Mouse (Mus musculus) frontal cortex, postnatal 25 days (tissue): ENCODE results near the gene Lmbrd2.

Experiments used
- DNase-seq, 2 experiments: peaks; one replicate each; pipeline ENCODE4 v3.0.0; 2022; ENCODE audit warnings: low spot score in 2 of 2

Gene Lmbrd2

DNA sequence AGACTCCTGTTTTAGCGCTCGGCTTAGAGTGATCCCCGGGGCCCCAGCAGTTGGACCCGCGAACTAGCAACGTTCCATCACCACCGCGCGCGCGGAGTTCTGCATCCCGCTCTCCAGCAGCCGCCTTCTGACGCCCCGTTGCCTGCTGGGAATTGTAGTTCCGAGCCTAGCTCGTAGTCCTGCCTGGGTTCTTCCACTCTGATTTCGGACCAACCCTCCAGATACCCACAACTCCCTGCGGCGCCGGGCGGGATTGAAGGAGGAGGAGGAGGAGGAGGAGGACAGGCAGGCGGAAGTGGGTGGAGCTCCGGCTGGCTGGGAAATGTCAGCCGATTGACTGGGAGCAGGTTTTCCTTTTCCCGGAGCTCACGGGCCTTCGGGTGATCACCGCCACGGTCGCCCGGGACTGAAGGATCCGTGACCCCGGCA, at the start of gene Lmbrd2:
Lmbrd2 (plus strand) TSS at position 299 of the 429 bp plus-strand sequence.
- DNase-seq: peak; percentile 89 to 95

DNA sequence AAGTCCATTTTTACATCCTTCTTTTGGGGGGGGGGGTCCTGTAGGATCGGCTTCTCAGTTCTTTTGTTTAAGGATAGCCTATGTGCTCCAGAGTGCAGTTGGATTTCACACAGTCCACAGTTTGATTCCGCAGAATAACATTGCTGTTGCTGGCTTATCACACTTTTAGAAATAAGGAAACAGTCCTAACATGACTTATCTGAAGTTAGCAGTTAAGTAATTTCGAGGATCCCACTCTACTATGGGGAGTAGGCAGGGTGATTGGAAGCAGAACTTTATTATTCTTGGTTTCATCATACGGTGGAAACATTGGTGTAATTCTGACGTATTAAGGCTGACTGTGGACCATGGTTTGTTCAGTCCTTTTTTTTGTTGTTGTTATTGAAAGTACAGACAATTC, 49.7 kb upstream of the Lmbrd2 start:
- no peak for DNase-seq

DNA sequence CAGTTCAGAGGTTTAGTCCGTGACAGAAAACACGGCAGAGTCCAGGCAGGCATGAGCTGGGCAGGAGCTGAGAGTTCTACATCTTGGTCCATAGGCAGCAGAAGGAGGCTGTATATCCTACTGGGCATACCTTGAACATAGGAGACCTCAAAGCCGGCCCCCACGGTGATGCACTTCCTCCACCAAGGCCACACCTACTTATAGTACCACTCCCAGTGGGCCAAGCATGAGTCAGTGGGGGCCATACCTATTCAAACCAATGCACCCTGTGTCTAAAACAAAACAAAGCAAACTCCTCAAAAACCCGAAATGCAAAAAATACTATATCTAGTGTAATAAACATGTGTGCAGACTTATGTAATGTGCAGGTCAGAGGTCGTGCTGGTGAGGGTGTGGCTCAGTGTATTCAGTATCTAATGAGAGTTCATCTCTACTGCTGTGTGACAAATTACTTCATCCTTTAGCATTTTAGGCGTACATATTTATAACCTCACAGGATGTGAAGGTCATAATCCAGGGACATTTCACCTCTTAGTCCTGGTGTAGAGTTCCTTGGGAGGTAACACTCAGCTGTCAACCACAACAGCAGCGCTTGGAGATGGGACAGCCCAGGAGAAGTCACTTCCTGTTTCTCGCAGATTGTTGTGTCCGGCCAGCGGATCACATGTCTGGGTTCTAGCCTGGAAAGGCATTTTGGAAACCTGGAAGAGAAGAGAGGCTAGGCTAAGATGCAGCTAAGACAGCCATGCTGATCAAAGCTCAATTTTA, 46.6 kb upstream of the Lmbrd2 start:
- no peak for DNase-seq

DNA sequence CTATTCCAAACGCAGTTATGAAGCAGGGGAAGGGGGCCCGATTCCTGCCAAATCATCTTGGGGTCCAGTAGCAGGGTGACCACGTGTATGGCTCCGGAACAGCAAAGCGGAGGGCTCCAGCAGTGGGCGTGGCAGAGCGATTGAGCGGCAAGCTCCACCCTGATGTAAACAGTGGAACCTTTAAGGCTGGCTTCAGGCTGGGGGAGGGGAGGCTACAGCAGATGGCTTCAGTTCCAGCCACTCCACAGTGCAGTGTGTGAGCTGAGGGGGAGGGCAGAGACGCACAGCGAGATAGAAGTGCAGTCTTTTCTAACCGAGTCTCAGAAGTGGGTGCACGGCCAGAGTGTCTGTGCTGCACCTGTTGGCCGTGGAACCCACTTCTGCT, 46.0 kb upstream of the Lmbrd2 start:
- DNase-seq: no peak

DNA sequence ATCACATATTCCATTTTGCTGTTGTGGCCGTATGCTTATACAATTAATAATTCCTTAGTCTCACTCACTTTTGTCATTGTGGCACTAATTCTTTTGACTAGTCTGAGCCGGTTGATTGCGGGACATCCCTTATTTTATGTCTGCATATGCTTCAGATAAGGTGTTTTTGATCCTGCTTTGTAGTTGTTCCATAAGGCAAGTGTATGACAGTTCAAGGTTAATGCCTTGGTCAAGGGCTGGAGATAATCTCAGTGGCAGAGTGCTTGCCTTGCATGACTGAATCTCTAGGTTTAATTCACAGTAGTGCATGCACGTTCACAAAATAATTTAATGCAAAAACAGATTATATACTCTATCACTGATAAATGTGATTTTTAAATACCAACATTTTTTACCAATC, 43.5 kb upstream of the Lmbrd2 start:
- no peak for DNase-seq

DNA sequence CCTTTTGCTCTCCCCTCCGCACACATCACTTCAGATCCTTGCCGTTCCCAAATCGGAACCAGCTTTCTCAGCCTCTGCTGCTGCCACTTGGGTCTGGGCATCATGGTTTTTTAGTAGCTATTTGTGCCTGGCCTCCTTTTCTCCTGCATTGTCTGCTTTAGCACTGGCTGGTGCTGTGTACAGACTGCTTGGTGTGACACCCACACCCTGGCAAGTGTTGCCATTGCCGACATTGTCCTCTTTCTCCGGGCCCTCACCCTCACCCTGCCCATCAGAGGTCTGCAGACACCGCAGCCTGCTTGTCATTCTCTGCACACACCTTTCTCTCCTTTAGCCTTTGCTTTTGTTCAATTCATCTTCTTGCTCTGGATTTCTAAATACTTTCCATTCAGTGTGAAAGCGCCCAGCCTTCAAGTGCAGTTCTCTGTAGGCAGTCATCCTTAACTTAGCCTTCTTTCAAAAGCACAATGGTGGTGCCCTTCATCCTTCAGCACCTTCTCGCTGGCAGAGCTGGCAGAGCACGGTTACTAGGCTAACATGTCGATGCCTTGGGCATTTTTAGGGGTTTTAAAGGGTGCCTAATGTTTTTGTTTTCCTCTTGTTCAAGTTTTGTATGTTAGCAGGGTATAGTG, 39.8 kb upstream of the Lmbrd2 start:
- no peak for DNase-seq

DNA sequence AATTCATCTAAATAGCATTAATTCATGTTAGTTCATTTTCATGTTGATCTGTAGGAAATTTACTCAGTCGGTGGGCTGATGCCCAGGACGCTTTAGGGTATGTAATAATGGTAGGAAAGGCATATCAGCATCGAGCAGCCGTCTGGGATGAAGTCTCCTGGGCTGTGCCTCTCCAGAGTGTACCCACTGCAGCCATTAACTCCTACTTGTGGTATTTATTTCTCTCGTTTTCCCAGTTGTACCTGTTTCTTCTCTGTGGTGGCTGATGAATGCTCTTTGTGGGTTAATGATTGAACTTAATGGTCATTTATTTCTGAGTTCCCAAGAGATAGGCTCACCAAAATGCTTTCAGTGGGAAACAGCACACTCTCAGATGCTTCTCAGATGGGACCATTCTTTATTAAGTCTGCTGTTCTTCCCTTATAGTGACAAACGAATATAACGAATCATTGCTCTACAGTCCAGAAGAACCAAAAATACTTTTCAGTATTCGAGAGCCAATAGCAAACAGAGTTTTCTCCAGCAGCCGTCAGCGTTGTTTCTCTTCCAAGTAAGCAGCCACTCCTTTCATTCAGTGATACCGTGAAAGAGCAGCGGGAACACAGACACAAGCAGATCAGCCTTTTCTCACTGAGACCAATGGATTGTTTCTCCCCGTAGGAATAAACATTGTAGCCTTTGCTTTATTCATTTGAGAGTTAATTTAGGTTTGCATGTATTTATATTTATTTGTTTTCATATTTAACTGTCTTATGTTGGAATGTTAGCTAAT, 33.9 kb upstream of the Lmbrd2 start:
- no peak for DNase-seq

DNA sequence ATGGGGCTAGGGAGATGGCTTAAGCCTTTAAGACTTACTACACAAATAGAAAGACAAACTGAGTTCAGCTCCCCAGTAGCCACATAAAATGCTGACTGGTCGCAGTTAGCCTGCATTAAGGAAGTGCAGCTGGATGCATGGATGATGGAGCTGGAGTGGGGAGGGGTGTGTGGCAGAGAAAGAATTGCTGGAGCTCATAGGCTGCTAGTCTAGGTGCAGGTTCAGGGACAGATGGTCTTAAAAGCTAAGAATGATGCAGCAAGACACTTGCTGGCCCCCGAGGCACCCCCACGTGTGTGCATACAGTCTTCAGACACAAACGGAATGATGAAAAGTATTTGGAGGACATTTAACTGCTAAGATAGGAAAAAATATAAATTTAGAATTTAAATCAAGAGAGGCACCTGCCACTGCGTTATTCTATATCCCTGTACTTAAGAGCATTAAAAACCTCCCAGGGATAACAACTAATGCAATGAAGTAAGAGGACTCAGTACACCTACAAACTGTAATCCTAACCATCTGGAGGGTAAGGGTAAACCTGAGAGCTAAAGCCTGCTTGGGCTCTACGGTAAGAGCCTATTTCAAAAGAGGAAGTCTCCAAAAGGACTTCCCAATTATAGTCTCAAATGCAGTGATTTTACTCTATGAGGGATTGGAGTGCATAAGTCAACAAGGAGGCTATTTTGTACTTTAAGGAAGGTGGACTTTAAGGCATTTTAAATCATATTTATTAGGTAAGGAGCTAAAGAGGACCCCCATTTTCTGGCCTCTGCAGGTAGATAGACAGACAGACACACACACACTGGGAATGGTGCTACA, 29.6 kb upstream of the Lmbrd2 start:
- no peak for DNase-seq

DNA sequence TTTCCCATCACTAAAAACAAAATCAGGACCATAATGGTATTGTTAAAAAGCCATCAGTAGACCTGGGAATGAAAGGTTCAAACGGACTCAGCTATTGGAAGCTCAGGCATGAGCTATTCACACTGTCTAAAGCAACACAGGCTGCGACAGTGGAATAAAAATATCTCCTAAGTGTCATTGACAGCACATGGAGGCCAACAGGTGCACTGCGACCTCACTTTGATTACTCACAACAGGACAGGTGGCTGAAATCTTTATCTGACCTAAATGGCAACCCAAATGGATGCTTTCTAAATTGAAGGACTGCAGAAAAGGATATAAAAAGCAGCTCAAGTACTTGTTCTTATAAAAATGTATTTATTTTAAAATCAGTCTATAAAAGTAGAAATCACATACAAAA, 28.7 kb upstream of the Lmbrd2 start:
- DNase-seq: no peak

DNA sequence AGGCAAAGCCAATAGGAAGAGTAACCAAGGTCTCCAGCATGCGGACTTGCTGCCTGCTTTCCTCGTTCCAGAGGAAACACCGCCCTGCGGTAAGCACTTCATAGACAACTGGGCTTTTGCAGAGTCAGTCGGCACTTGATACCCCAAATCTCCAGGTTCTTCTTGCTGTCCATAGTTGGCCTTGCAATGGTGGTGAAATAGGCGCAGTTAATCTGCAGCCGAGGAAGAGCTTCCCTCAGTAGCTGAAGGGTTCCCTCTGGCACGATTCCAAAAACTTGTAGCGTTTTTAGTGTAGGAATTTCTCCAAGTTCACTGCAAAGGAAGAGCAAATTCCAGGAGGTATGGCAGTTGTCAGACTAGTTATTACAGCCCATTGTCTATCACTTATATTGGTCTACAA, 26.8 kb upstream of the Lmbrd2 start:
- no peak for DNase-seq

DNA sequence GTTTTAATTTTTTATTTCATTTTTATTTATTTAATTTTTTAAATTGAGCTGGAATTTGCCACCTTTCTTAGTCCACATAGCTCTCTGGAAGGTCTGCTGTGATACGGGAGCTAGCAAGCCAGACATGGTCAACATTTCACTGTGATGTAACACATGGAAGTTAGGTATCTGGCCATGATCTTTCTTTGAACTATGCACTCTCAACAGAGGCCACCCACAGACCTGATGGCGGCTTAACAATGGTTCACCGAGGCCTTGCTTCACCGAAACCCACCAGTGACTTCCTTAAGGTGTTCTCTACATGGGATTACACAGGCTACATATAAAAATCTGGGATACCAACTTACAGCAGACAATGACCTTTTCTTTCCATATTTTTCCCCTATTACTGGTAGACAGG, 26.2 kb upstream of the Lmbrd2 start:
- no peak for DNase-seq

DNA sequence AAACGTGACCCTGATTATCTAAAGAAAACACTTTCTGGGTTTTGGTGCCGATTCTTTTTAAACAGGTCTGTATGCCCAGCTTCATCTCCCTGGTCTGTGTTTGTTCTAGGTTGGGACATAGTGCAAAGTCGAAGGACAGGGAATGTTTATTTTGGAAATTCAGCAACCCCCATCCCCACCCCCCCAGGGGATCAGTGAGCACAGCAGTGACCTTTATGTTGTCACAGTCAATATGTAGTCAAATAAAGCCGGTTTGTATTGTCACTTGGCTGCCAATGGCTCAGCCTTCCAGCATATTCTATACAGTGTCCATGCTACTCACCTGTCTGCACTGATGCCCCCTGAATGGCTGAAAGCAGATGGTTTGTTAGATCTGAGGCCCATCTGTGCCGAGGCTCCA, 25.8 kb upstream of the Lmbrd2 start:
- DNase-seq: no peak

DNA sequence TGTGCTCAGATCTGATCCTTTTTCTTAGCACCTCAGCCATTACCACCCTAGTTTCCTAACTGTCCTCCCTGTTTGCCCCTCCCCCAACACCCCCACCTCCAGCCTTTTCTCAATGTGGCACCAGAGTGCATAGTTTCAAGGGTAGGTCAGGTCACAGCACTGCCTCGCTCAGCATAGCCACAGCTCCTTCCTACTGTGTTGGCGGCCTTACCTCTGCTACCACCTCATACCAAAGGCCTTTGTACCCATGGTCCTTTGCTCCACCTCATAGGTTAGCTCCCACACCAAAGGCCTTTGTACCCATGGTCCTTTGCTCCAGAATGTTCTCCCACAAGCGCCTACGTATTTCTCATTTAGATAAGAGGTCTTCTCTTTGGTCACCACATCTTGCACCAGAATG, 21.5 kb upstream of the Lmbrd2 start:
- DNase-seq: no peak

DNA sequence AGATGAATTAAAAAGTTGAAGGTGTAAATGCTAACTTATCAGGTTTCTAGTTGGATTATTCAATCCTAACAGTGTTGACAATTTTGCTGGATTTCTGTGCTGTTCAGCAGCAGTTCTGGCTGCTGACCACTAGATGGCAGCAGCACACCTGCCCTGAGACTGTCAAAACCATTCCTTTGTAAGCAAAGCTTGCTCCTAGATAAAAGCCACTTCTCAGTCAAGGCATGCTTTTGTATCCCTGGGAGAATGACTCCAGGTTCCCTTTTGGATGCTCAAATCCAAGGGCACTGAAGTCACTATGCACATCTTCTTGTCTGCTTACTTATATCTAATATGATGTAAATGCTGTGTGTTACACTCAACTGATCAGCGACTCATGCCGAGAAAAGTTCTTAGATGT, 20.3 kb upstream of the Lmbrd2 start:
- DNase-seq: no peak

DNA sequence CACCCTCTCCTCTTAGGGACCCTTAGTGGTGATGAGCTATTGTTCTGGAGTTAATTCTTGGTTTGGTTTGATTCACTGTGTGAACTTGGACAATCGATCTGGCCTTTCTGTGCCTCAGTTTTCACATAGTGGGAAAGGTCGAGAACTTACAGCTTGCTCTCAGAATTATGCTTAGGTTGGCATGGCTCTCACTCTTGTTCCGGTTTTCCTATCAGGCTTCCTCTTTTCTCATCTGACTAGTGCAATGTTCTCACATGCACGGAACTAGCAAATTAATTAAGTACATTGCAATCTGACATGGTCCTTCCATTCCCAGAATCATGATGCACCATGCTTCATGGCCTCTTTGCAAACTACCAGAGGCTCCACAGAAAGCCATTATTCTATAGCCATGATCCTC, 17.4 kb upstream of the Lmbrd2 start:
- no peak for DNase-seq

DNA sequence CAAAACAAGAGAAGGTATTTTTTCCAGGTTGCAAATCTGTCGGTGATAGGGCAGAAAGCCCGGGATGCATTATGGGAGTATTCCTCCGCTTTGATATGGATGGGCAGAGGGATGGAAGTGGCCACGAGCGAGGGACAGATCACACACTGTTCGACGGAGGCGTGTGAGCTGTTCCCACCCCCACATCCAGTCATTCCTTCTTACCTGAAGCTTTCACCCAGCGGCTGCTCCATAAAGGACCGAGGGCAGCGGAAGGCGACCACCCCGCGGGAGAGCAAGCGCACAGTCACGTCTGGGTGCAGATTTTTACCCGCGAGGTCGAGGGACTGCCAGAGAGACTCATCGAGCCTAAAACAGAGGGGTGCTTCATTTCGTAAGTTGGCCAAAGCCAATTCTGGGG, 15.5 kb upstream of the Lmbrd2 start:
- no peak for DNase-seq

DNA sequence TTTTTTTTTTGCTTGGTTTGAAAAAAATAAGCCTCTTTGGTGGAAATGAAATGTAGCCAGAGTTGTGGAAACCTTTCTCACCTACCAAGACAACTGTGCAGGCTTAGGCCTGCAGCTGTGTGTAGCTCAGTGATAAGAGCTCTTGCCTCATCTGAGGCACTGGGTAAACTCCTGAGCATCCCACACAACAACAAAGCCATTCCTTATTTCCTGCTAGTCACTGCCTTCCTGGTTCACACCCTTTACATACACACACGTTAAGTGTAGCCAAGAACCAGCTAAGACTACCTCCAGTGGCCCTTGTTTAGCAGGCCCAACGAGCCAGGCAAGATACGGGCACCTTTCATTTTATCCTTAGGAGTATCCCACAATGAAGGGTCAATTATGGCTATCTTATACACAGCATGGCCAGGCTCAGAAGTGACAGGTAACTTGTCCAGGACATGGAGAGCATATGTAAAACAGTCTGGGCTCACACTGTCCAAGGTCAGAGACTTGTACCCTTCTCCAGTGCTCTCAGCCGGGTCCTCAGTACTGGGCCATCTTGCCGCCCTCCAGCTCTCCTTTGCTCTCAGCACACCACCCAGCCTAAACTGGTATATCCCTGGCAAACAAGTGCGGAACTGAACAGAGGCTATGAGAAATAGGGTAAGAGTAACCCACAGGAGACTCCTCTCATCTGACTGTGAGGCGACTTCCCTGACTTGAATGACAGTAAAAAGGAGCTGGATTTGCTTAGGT, 13.1 kb upstream of the Lmbrd2 start:
- no peak for DNase-seq

DNA sequence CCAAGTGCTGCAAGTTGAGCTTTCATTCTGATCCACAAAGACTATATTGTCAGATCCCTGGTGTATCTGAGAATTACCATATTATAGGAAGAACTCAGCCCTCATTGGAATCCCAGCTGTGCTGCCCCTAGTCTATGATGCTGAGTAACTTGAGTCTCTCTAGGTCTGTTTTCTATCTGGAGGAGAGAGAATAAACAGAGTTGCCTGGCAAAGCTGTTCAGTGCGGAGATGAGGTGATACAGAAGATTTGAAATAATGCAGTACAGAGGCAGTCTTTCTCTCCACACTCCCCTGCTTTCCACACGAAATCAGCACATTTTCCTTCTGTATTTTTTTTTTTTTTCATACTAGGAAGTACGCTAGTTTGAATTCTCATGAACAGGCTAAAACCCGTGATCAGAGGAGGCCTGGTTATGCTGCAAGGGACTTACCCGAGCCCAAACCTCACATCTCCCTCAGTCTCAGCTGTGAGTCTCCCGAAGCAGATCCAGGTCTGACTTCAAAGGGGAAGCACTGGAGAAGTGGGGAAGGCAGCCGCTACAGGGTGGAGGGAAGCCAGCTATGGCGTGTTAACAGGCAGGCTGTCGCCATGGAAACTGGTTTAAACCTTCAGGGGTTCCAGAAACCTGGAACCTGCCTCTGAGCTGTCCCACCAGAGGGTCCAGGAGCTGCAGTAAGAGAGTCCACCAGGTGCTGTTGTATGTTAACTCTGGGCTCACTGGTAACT, 9.4 kb upstream of the Lmbrd2 start:
- no peak for DNase-seq

DNA sequence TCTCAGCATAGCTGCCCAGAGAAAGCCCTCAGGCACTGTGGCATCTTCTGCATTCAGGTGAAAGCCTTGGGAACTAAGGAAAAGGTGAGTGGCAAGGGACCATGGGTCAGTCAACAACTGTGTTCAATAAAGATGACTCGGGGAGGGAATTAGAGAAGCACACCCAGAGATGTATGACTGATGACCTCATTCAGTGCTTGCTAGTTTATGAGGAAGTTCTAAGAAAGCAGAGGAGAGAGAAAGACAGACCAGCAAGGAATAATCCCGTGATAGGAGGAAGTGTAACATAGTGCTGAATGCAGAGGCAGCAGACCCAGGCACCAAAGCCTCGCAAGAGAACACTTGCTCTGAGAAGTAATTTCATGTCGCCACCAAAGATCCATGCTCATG, 8.9 kb upstream of the Lmbrd2 start:
- no peak for DNase-seq

DNA sequence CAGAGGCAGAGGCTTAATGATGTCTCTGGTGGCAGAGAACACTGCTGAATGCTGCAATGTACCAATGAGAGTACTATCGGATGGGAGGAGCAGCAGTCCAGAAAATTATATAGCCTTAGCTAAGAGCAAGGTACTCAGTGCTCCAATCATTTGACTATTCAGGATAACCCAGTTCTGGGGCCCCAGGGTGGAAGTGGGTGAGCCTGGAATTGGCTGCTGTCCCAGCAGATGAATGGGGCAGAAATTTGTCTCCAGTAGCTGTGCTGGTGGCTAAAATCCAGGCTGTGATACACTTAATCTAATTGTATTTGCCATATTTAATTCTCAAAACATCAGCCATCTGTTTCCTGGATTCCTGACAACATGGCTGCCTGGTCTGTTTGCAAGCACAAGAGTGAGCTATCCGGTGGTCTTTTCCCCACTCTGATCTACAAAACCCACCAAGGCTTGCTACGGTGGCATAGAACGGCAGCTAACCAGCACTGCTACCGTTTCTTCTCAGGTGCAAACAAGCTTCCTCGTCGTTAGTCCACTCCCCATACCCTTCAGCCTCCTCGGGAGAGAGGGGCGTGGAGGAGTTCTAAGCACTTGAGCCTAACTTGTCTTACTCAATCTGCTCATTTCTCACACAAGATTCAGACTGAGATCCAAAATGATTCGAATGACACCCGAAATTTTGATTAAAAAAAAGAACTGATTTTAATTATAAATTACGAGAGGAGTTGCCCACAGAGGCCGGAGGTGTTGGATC, 7.5 kb upstream of the Lmbrd2 start:
- DNase-seq: no peak
